Mouse (Mus musculus) kidney, postnatal 0 days (tissue): ENCODE measurements around the gene Ercc5. TPM values are rescaled to one million over a fixed set of nuclear protein-coding genes. Genes with fewer than 3 reads are reported as not detected.

Experiments used
- ATAC-seq: fragments of 200-750 bp; cut with Nextera tagmentation; replicated peaks from 2 replicates; pipeline ENCODE4 v1.8.0; 2017; ENCODE audit warnings: low read depth, moderate number of reproducible peaks, moderate TSS enrichment, moderate library complexity; ENCODE audit not compliant: low FRiP score
- DNase-seq: peaks from one replicate; pipeline ENCODE4 v3.0.0-alpha.2; 2016; ENCODE audit warnings: low spot score
- H3K27ac ChIP-seq: fragments of 300-500 bp; sonication (generic); 2 replicates; pipeline ENCODE4 v1.5.1; 2014; ENCODE audit warnings: mild to moderate bottlenecking
- H3K27me3 ChIP-seq: fragments of 300-500 bp; sonication (generic); 2 replicates; pipeline ENCODE4 v1.6.1; 2014; ENCODE audit warnings: low read length, mixed read lengths; ENCODE audit not compliant: insufficient read depth
- H3K36me3 ChIP-seq: fragments of 300-500 bp; sonication (generic); 2 replicates; pipeline ENCODE4 v1.6.1; 2014; ENCODE audit warnings: low read length, mixed read lengths; ENCODE audit not compliant: insufficient read depth
- H3K4me1 ChIP-seq: fragments of 300-500 bp; sonication (generic); replicated peaks from 2 replicates; pipeline ENCODE4 v1.6.1; 2014; ENCODE audit warnings: antibody characterized with exemption, low read length, mixed read lengths; ENCODE audit not compliant: insufficient read depth
- H3K4me2 ChIP-seq: fragments of 300-500 bp; sonication (generic); 2 replicates; pipeline ENCODE4 v1.6.1; 2014; ENCODE audit warnings: mild to moderate bottlenecking, low read length, moderate library complexity, mixed read lengths
- H3K4me3 ChIP-seq: fragments of 300-500 bp; sonication (generic); replicated peaks from 2 replicates; pipeline ENCODE4 v1.5.1; 2014; ENCODE audit warnings: low read depth, low read length
- H3K9ac ChIP-seq: fragments of 300-500 bp; sonication (generic); 2 replicates; pipeline ENCODE4 v1.6.1; 2014; ENCODE audit warnings: low read depth, low read length
- H3K9me3 ChIP-seq: fragments of 300-500 bp; sonication (generic); replicated peaks from 2 replicates; pipeline ENCODE4 v1.6.1; 2016; ENCODE audit warnings: low read length, inconsistent platforms, mixed read lengths
- CTCF ChIP-seq: IDR thresholded peaks from 2 replicates; pipeline ENCODE4 v1.5.1; 2016; ENCODE audit warnings: antibody characterized with exemption, low read depth, mild to moderate bottlenecking, moderate library complexity
- WGBS: fragments of 180-500 bp; shearing (Covaris S2); extraction: QIAGEN DNeasy Blood & Tissue Kit; methylation state at CpG from one replicate; pipeline ENCODE4 v1.1.7; 2014; 5-methylcytosine and 5-hydroxymethylcytosine counted together
- polyA plus RNA-seq: library from polyadenylated mRNA; unstranded; fragments of >200 nt; fragmentation: Nextera tagmentation; extraction: Ambion mirVana; gene quantifications from 2 replicates; pipeline ENCODE4 v1.2.1, GENCODE M21; 2015

Gene Ercc5
- polyA plus RNA-seq, 1 experiment from 2014 or later: 14.1 TPM

DNA sequence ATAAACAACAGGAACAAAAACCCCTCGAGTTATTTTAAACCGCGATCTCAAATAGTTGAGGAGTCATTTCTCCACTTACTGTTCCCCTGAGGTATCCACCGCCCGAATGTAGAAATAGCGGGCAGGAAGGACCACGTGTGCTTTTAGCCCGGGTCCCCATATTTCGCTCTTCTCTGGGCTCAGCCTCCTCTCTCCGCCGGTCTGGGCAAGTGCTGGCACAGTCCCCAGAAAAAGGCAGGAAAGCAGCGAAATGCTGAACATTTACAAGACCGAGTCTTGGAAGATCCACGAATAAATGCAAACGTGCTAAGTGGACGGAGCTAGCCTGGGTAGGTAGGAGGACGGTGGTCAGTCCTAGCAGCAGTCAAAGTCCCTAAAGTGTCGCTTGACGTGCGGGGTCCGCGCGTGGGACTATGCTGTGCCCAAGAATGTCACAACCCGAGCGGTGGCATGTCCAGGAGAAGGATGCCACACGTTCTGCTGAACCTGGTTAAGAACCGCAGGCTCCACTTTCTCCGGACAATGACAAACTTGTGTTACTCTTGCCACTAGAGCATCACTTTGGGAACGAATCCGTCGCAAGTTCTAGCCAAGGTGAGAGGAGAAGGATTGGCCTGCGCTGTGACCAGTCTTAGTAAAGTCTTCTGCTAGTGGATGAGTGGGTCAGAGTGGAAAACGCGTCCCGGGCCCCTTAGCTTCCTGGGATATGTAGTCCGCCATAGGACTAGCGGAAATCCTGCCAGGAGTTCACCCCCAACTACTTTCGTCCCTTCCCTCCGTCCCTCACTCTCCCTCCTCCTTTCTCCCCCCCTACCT, 29.1 kb upstream of the Ercc5 start, which contains the start of the genes Kdelc1 and Bivm:
Gene Kdelc1, minus strand, starts transcription at position 570 of the 816 bp plus-strand sequence.
Gene Bivm, plus strand, starts transcription at position 719 of the 816 bp plus-strand sequence.
- 2% methylated on average over 39 of the region's 39 CpGs for WGBS
- peak; percentile 100 for DNase-seq
- peak within 1 kb of the TSS; percentile 68 for H3K9ac ChIP-seq
- H3K4me2 ChIP-seq: peak within 1 kb of the TSS; percentile 88
- peak within 1 kb of the TSS; percentile 95 for H3K27ac ChIP-seq
- H3K36me3 ChIP-seq: peaks cover 11% of the 10 kb centered on the region; the same call in 1 of the 2 replicates
- H3K27me3 ChIP-seq: no peaks in the 10 kb centered on the region
- H3K4me3 ChIP-seq: peak within 1 kb of the TSS; percentile 71
- H3K4me1 ChIP-seq: no peaks in the 10 kb centered on the region; the same call in 1 of the 2 replicates
- no peak for TF ChIP-seq CTCF
- no peaks in the 10 kb centered on the region for H3K9me3 ChIP-seq
- ATAC-seq: peak; percentile 96

DNA sequence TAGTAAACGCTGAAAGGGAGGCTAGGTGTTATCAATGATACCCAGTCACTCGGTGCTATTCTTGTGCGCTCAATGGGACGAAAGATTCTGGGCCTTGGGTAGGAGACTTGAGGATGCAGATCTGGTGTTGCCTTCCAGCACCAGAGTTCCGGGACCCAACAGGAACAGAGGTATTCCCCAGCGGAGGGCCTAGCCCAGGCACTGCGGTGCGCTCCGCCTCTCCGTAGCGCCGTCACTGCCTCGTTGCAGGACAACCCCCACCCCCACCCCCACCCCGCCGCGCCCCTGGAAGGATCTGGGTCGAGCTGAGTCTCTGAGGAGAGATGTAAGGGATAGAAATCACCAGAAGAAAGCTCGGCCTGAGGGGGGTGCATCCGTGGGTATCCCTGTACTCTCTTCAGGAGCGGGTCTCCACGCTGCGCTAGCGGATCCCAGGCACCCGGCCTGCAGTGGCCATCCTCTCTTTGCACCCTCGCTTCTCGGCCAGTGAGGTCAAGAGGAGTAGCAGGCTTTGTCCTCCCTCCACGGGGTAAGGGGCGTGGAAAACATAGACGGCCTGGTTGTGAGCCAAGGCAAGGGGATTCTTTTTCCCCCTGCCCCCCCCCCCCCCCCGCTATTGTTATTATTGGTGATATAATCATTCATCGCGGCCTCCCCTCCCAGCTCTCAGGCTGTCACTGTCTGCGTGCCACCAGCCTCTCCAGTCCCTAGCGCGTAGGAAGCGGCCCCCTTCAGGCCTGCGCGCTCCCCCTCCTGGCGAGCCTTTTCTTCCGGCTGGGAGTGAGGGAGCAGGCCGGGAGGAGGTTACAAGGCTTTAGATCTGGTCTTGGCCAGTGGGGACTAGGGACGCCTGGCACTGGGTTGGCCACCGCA, 28.1 kb upstream of the Ercc5 start:
- WGBS: under 1% methylated on average over 39 of the region's 43 CpGs

DNA sequence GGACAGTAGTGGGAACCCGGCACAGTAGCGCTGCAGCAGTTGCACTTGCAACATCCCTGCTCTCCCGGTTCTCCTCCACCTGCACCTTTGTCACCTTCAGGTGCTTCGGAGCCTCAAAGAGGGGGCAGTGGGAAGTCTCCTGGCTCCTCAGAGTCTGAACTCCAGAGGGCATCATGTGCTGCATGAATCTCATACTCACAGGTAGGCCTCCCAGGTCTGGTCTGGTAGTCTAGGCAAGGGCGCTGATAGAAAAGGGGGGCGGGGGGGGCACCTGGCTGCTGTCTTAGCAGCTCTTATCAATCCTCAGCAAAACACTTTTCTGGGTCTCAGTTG, 27.5 kb upstream of the Ercc5 start:
- ATAC-seq (no peak; the same call in 1 of the 2 replicates), DNase-seq (no peak)
- H3K9ac ChIP-seq: peak overlapping the region; percentile 65
- no peaks in the 10 kb centered on the region; the same call in 1 of the 2 replicates for H3K4me1 ChIP-seq
- WGBS: 1% methylated on average over 6 of the region's 6 CpGs
- peak overlapping the region; percentile 71 for H3K4me3 ChIP-seq
- no peaks in the 10 kb centered on the region for H3K9me3 ChIP-seq
- no peaks in the 10 kb centered on the region for H3K36me3 ChIP-seq
- peak overlapping the region; percentile 95 for H3K27ac ChIP-seq
- no peaks in the 10 kb centered on the region for H3K27me3 ChIP-seq
- peak overlapping the region; percentile 88 for H3K4me2 ChIP-seq
- TF ChIP-seq CTCF: no peak

More for the DNA sequence above, 28.1 kb upstream of the Ercc5 start:
- Histone ChIP-seq H3K9me3 (no peaks in the 10 kb centered on the region), H3K27ac (peak overlapping the region; percentile 95), H3K4me2 (peak overlapping the region; percentile 88), H3K27me3 (no peaks in the 10 kb centered on the region), H3K9ac (peak overlapping the region; percentile 65), H3K36me3 (0 out of 2 replicates have a peak, but pooled peaks cover 5% of the 10 kb centered on the region), H3K4me1 (no peaks in the 10 kb centered on the region; the same call in 1 of the 2 replicates), H3K4me3 (peak overlapping the region; percentile 71)
- peak; percentile 76 for TF ChIP-seq CTCF
- DNase-seq (peak; percentile 96), ATAC-seq (peak; percentile 90)

DNA sequence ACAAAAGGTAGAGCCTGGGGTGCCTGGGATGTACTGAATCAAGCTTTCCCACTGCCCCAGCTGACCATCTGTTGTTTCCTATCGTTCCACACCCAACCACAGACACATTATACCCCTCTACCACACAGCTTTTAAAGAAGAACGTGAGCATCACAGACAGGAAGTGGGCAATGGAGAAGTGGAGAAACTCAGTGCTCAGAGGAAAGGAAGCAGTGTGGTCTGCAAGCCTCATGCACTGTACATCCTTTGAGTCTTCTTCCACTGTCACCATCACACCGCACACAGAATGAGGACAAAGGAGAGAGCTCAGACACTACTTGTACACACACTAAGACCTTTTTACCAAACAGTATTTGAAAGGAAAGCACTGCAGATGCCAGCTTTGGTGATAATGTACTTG, 25.3 kb upstream of the Ercc5 start:
- TF ChIP-seq CTCF: no peak
- no peak for ATAC-seq
- H3K4me1 ChIP-seq: no peaks in the 10 kb centered on the region; the same call in 1 of the 2 replicates
- H3K9me3 ChIP-seq: no peaks in the 10 kb centered on the region
- no peaks in the 10 kb centered on the region for H3K27me3 ChIP-seq
- 76% methylated on average over 3 of the region's 3 CpGs for WGBS
- H3K4me2 ChIP-seq: no peak overlapping the region
- H3K27ac ChIP-seq: no peak overlapping the region
- H3K4me3 ChIP-seq: no peak overlapping the region
- DNase-seq: no peak
- H3K36me3 ChIP-seq: no peaks in the 10 kb centered on the region
- H3K9ac ChIP-seq: no peak overlapping the region

DNA sequence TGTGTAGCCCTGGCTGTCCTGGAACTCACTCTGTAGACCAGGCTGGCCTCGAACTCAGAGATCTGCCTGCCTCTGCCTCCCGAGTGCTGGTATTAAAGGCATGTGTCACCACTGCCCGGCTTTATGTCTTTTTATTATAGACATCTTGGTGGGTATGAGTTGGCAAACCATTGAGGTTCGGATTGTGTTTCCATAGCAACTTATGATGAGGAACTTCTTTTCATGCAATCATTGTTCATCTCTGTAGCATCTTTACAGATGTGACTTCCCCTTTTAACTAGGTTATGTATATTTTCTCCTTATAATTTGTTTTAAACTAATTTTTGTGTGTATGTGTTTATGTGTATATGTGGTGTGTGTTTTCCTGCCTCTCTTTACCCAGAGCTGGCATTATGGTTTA, 22.0 kb upstream of the Ercc5 start:
- DNase-seq (no peak), ATAC-seq (no peak)
- no peak for TF ChIP-seq CTCF
- 96% methylated on average over 4 of the region's 4 CpGs for WGBS
- no peaks in the 10 kb centered on the region for H3K4me1 ChIP-seq
- no peaks in the 10 kb centered on the region for H3K9me3 ChIP-seq
- no peak overlapping the region for H3K4me3 ChIP-seq
- H3K27me3 ChIP-seq: no peaks in the 10 kb centered on the region
- no peak overlapping the region for H3K27ac ChIP-seq
- no peaks in the 10 kb centered on the region for H3K36me3 ChIP-seq
- H3K9ac ChIP-seq: no peak overlapping the region
- H3K4me2 ChIP-seq: no peak overlapping the region
